Mouse (Mus musculus) limb, embryonic 10.5 days (tissue): Measurements from ENCODE around the gene Aifm3. TPM values are rescaled to one million over a fixed set of nuclear protein-coding genes. Genes with fewer than 3 reads are reported as not detected.

ENCODE experiments used
- DNase-seq: peaks from one replicate; pipeline ENCODE4 v3.0.0-alpha.2; 2017; ENCODE audit warnings: low spot score
- H3K27ac ChIP-seq: fragments of 300-500 bp; sonication (generic); 2 replicates; pipeline ENCODE4 v1.5.1; 2016; ENCODE audit warnings: mild to moderate bottlenecking
- H3K27me3 ChIP-seq: fragments of 300-500 bp; sonication (generic); 2 replicates; pipeline ENCODE4 v1.6.1; 2016; ENCODE audit warnings: low read depth, mild to moderate bottlenecking; ENCODE audit not compliant: poor library complexity, severe bottlenecking
- H3K36me3 ChIP-seq: fragments of 300-500 bp; sonication (generic); 2 replicates; pipeline ENCODE4 v1.6.1; 2016; ENCODE audit warnings: mild to moderate bottlenecking, moderate library complexity
- H3K4me1 ChIP-seq: fragments of 300-500 bp; sonication (generic); 2 replicates; pipeline ENCODE4 v1.6.1; 2016
- H3K4me3 ChIP-seq: fragments of 300-500 bp; sonication (generic); 2 replicates; pipeline ENCODE4 v1.5.1; 2016; ENCODE audit warnings: mild to moderate bottlenecking, moderate library complexity
- H3K9me3 ChIP-seq: fragments of 300-500 bp; sonication (generic); replicated peaks from 2 replicates; pipeline ENCODE4 v1.6.1; 2016; ENCODE audit warnings: mild to moderate bottlenecking
- WGBS: fragments of 180-500 bp; shearing (Covaris S2); methylation state at CpG from one replicate; pipeline ENCODE4 v1.1.7; 2016; 5-methylcytosine and 5-hydroxymethylcytosine counted together
- polyA plus RNA-seq: library from polyadenylated mRNA; unstranded; fragments of >200 nt; fragmentation: Nextera tagmentation; extraction: Ambion mirVana; gene quantifications from 2 replicates; pipeline ENCODE4 v1.2.1, GENCODE M21; 2016

Aifm3 gene
- 0.85 and 1.2 TPM in 2 replicates for polyA plus RNA-seq

DNA sequence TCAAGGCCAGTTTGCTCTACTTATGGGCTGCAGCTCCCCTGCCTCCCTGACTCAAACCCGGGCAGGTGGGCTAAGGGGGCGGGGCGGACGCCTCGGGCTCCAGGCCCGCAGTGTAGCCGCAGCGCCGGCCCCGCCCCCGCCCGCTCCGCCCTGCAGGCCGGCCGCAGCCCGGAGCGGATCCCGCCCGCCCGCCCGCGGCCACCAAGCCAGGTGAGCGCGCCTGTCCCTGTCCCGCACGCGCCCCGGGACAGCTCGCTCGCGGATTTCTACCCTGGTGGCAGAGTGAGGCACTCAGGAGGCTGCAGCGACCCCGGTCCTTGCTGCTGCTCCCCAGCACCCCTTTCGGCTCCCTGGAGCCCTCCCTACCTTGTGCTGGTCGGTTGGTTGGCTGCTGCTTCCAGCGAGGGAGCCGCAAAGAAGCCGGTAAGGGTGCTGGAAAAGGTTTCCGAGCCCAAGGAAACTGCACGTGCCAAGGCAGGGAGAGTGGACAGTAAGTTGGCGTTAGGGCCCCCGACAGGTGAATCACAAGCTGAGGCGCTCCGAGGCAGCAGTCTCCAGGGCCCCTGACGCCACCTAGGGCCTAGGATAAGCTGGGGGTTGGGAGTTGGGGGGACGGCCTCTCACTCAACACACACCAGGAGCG is at the start of gene Aifm3:
Gene Aifm3, plus strand, starts transcription at position 143 of the 643 bp plus-strand sequence.
- WGBS, result 1% methylated on average over 47 of the region's 47 CpGs
- Histone ChIP-seq H3K27ac (no peak within 1 kb of the TSS), H3K4me3 (peak within 1 kb of the TSS; percentile 61), H3K36me3 (peaks cover 34% of the 10 kb centered on the region), H3K27me3 (peaks cover 45% of the 10 kb centered on the region), H3K4me1 (peaks cover 11% of the 10 kb centered on the region), H3K9me3 (no peaks in the 10 kb centered on the region)
- peak; percentile 53 for DNase-seq

DNA sequence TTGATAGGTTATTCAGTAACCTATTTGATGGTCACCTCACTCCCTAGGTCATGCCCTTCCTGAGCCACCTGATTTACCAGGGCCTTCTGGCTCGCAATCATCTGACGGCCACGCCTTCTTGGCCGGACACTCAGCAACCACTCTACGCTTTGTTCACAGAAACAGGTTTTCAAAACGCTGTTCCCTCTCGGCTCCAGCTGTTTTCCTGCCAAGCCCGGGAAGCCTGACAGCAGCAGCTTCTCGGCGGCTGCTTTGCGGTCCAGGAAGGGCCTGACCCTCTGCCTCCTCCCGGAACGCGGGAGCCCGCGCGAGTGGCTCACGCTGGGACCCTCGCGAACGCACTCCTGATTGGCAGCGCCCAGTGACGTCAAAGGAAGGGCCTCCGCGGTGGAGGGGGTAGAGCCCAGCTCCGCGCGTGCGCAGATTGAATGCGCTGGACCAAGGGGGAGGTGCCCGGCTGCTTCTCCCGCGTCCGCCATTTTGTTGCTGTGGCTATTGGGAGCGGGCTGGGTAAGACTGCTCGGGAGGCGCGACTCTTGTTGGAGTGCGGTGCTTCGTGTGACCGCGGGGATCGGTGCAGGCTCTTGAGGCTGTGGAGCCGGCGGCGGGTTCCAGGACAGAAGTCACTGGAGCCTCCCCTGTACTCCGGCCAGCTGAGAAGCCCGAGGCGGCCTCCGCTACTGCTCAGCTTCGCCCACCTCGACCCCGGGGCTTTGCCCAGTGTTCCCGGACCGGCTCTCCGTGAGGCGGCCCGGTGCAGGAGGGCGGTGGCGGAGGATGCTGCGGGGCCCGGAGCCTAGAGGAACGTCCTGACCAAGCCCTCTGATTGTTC is 37.7 kb upstream of the Aifm3 start, which contains the start of gene Crkl:
Gene Crkl, plus strand, starts transcription at position 447 of the 832 bp plus-strand sequence.
- Histone ChIP-seq H3K4me1 (peaks cover 24% of the 10 kb centered on the region), H3K27me3 (no peaks in the 10 kb centered on the region), H3K27ac (peak within 1 kb of the TSS; percentile 96), H3K9me3 (0 out of 2 replicates have a peak, but pooled peaks cover under 1% of the 10 kb centered on the region), H3K36me3 (peaks cover 23% of the 10 kb centered on the region), H3K4me3 (peak within 1 kb of the TSS; percentile 97)
- peak; percentile 99 for DNase-seq
- WGBS, result under 1% methylated on average over 63 of the region's 63 CpGs

DNA sequence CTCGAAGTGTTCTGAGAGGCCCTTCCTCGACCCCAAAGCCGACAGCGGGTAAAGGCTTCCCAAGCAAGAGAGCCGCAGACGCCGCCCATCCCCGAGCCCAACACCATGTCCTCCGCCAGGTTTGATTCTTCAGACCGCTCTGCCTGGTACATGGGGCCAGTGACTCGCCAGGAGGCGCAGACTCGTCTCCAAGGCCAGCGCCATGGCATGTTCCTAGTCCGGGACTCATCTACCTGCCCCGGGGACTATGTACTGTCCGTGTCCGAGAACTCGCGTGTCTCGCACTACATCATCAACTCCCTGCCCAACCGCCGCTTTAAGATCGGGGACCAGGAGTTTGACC is 37.1 kb upstream of the Aifm3 start:
- no peak for DNase-seq
- Histone ChIP-seq H3K27ac (peak overlapping the region; percentile 96), H3K9me3 (no peaks in the 10 kb centered on the region), H3K27me3 (no peaks in the 10 kb centered on the region), H3K36me3 (peaks cover 29% of the 10 kb centered on the region), H3K4me1 (peaks cover 26% of the 10 kb centered on the region), H3K4me3 (peak overlapping the region; percentile 97)
- under 1% methylated on average over 24 of the region's 24 CpGs for WGBS

DNA sequence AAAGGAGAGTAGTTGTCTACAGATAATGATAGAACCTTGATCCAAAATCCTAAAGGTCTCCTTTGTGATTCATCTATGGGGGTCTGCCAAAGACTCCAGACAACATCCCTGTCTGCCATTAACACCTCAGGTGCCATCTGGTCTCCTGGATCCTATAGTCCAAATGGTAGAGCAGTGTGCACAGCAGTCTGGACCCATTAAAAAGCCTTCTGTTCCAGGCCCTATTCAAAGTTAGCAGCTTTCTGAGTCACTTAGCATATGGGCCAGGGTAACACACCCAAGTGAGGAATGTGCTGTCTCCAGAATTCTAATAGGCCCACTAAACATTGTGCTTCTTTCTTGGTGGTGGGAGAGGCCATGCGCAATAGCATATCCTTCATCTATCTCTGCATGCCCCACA is 32.5 kb upstream of the Aifm3 start:
- H3K9me3 ChIP-seq, result no peaks in the 10 kb centered on the region
- peaks cover 19% of the 10 kb centered on the region for H3K4me1 ChIP-seq
- no peak overlapping the region for H3K4me3 ChIP-seq
- peaks cover 74% of the 10 kb centered on the region for H3K36me3 ChIP-seq
- DNase-seq, result no peak
- H3K27ac ChIP-seq, result no peak overlapping the region
- no peaks in the 10 kb centered on the region for H3K27me3 ChIP-seq
- WGBS, result 97% methylated on average over 1 of the region's 1 CpGs

DNA sequence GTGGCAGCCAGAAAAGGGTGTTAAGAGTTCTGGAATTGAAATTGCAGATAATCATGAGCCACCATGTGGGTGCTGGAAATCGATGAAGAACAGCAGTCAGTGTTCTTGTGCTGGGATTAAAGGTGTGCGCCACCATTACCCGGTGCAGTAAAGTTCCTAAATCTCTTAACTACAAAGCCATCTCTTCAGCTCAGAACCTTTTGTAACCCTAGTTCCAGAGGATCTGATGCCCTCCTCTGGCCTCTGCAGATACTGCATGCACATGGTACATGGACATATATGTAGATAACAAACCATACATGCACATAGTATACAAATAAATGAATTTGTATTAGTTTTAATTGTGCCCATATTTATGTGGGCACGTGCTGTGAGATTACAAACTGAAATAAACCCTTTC is 29.2 kb upstream of the Aifm3 start:
- peaks cover 2% of the 10 kb centered on the region for H3K4me1 ChIP-seq
- H3K27me3 ChIP-seq, result no peaks in the 10 kb centered on the region
- WGBS, result 94% methylated on average over 4 of the region's 4 CpGs
- peaks cover 94% of the 10 kb centered on the region for H3K36me3 ChIP-seq
- H3K9me3 ChIP-seq, result no peaks in the 10 kb centered on the region
- no peak overlapping the region for H3K4me3 ChIP-seq
- no peak overlapping the region for H3K27ac ChIP-seq
- no peak for DNase-seq

DNA sequence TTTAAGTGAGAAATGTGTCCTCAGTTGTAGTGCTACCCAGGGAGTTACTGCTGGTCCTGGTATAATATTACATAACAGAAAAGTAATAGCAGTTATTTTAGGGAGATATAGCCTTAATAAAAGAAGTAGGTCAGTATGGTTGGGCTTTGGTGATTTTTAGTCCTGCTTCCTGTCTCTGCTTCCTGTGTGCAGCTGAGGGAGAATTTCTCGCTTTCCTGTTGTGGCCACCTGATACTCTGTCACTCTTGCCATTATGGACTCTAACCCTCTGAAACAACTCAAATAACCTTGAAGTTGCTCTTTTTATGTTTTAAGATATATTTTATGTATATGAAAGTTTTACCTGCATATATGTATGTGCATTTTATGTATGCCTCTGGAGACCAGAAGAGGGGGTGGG is 27.8 kb upstream of the Aifm3 start:
- no peaks in the 10 kb centered on the region for H3K9me3 ChIP-seq
- peaks cover 86% of the 10 kb centered on the region for H3K36me3 ChIP-seq
- H3K4me1 ChIP-seq, result 0 out of 2 replicates have a peak, but pooled peaks cover 2% of the 10 kb centered on the region
- H3K27me3 ChIP-seq, result no peaks in the 10 kb centered on the region
- no peak overlapping the region for H3K4me3 ChIP-seq
- H3K27ac ChIP-seq, result no peak overlapping the region
- DNase-seq, result no peak
- 87% methylated on average over 1 of the region's 1 CpGs for WGBS

DNA sequence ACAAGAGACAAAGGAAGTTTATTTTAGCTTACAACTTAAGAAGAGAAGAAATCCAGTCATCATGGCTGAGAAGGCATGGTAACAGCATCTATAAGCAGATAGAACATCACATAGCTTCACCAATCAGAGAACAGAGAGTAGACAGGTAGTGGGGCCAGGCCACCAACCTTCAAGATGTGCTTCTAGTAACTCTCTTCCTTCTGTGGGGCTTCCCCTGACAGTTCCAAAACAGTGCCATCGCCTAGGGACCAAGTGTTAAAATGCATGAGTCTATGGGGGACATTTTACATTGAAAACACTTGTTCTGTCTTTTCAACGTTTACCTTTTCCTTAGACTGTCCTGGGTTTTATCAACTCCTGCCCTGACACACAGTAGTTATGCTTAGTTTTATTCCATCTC is 26.2 kb upstream of the Aifm3 start:
- Histone ChIP-seq H3K4me1 (no peaks in the 10 kb centered on the region), H3K9me3 (no peaks in the 10 kb centered on the region), H3K27ac (no peak overlapping the region), H3K4me3 (no peak overlapping the region), H3K27me3 (no peaks in the 10 kb centered on the region), H3K36me3 (peaks cover 79% of the 10 kb centered on the region)
- DNase-seq, result no peak
- WGBS, result 91% methylated on average over 2 of the region's 2 CpGs

DNA sequence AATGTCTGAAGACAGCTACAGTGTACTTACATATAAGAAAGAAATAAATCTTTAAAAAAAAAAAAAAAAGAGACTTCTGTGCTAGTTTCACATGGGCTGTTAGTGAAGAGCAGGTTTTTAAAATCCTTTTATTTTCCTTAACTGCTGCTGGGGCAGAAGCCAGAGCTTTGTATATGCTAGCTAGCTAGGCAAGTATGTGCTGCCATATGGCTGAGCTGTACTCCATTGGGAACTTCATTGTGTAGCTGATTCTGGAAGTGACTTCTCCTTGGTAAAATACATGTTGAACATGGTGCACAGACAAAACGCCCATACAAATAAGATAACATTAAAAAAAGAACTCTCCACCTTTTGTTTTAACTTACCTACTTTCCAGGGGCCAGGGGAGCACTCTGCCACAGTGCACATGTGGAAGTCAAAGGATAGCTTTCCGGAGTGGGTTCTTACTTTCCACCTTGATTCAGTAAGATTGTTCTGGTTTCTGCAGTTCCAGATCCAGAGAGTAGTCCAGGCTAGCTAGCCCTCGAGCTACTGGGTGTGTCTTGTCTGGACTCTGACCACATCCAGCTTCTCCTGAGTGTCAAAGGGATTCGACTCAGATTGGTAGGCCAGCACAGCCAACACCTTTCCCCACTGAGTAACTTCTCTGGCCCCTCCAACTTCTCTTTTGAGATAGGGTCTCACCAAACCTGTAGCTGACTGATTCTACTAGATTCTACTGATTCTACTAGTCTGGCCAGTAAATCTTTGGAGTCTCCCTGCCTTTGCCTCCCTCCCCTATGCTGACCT is 22.3 kb upstream of the Aifm3 start:
- Histone ChIP-seq H3K4me1 (no peaks in the 10 kb centered on the region), H3K9me3 (no peaks in the 10 kb centered on the region), H3K36me3 (peaks cover 77% of the 10 kb centered on the region), H3K27me3 (no peaks in the 10 kb centered on the region), H3K27ac (no peak overlapping the region), H3K4me3 (no peak overlapping the region)
- WGBS, result 89% methylated on average over 4 of the region's 4 CpGs
- no peak for DNase-seq

DNA sequence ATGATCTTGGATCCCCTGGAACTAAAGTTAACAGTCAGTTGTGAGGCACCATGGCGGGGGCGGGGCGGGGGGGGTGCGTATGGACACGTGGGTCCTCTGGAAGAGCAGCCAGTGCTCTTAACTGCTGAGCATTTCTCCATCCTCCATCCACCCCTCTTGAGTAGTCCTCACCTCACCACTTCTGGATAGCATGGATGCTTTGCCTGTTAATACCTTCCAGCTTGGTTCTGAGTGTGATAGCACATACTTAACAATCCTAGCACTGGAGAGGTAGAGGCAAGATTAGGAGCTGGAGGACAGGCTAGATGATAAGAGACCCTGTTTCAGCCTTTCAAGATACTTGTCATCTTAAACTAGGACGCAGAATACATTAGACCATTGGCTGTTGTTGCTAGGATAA is 16.9 kb upstream of the Aifm3 start:
- DNase-seq, result no peak
- Histone ChIP-seq H3K9me3 (no peaks in the 10 kb centered on the region), H3K36me3 (peaks cover 80% of the 10 kb centered on the region), H3K4me1 (no peaks in the 10 kb centered on the region), H3K4me3 (no peak overlapping the region), H3K27ac (no peak overlapping the region), H3K27me3 (no peaks in the 10 kb centered on the region)
- 93% methylated on average over 6 of the region's 6 CpGs for WGBS

DNA sequence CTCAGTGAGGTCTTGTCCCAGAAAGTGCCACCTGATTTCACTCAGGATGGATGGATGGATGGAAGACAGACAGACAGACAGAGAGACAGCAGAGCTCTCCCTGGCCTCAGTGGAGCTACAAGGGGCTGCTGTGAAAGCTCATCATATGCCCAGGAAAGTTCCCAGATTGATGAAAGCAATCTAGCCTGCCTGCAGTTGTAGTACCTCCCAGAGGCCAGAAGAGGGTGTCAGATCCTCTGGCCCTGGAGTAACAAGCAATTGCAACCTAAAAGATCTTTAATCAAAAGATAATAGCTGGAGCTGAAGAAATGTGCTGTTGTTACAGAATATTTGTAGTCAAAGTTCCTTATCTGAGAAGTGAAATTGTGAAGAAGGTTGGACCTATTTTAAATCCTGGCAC is 15.3 kb upstream of the Aifm3 start:
- Histone ChIP-seq H3K27me3 (no peaks in the 10 kb centered on the region), H3K4me3 (no peak overlapping the region), H3K9me3 (no peaks in the 10 kb centered on the region), H3K36me3 (peaks cover 89% of the 10 kb centered on the region), H3K4me1 (no peaks in the 10 kb centered on the region), H3K27ac (no peak overlapping the region)
- no peak for DNase-seq

DNA sequence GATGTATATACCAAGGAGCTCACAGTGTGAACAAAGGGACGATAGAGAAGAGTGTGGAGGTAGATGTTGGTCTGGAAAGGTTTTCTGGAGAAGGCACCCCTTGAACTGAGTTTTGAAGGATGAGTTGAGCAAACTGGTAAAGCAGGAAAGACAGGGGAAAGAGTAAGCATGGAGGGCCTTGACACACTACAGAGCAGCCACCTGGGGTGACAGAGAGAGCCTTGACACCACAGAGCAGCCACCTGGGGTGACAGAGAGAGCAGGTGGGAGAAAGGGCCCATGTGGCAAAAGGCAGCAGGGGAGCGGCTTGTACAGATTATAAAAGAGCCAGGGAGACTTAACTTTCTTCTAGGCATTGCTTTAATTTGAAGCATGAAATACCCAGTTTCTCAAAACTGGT is 14.7 kb upstream of the Aifm3 start:
- WGBS, result 90% methylated on average over 2 of the region's 2 CpGs
- DNase-seq, result no peak
- H3K9me3 ChIP-seq, result no peaks in the 10 kb centered on the region
- no peak overlapping the region for H3K27ac ChIP-seq
- H3K4me3 ChIP-seq, result no peak overlapping the region
- H3K27me3 ChIP-seq, result no peaks in the 10 kb centered on the region
- H3K4me1 ChIP-seq, result no peaks in the 10 kb centered on the region
- peaks cover 89% of the 10 kb centered on the region for H3K36me3 ChIP-seq

DNA sequence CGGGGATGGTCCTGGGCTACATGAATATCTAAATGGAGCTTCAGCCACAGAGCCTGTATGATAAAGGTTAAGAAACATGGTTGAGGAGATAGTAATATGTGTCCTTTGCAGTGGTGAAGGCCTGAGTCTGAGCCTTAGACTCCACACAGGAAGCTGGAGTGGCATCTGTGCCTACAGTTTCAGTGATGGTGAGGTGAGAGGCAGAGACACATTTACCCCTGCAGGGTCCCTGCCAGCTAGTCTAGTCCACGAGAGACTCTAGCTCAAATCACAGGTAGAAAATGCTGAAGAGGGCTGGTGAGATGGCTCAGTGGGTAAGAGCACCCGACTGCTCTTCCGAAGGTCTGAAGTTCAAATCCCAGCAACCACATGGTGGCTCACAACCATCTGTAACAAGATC is 14.1 kb upstream of the Aifm3 start:
- H3K4me3 ChIP-seq, result no peak overlapping the region
- no peaks in the 10 kb centered on the region for H3K4me1 ChIP-seq
- H3K36me3 ChIP-seq, result peaks cover 89% of the 10 kb centered on the region
- WGBS, result 92% methylated on average over 4 of the region's 4 CpGs
- no peaks in the 10 kb centered on the region for H3K27me3 ChIP-seq
- H3K27ac ChIP-seq, result no peak overlapping the region
- no peaks in the 10 kb centered on the region for H3K9me3 ChIP-seq
- no peak for DNase-seq
